Mouse (Mus musculus) brain, embryonic 18.5 days (tissue): ENCODE data around the gene Th.

Source experiments
- DNase-seq: peaks from one replicate; pipeline ENCODE4 v3.0.0-alpha.2; 2012; ENCODE audit warnings: low read depth, low spot score

Gene Th

DNA sequence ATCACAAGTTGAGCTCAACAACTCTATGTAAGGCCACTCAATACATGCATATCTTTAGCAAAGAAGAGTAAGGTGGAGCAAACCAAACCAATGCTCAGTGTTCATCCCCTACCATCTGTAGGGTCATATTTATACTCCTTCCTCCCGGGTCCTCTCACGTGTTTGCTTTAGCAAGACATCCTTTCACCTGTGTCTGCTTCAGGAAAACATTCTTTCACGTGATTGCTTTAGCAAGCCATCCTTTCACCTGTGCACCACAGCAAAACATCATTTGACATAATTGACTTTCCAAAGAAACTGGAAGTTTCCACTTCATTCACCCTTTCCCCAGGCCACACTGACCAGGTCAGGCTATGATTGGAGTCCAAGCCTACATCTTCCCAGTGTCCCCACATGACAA, at the start of gene Th:
Gene Th, minus strand, starts transcription at position 101 of the 400 bp plus-strand sequence.
- DNase-seq: no peak

DNA sequence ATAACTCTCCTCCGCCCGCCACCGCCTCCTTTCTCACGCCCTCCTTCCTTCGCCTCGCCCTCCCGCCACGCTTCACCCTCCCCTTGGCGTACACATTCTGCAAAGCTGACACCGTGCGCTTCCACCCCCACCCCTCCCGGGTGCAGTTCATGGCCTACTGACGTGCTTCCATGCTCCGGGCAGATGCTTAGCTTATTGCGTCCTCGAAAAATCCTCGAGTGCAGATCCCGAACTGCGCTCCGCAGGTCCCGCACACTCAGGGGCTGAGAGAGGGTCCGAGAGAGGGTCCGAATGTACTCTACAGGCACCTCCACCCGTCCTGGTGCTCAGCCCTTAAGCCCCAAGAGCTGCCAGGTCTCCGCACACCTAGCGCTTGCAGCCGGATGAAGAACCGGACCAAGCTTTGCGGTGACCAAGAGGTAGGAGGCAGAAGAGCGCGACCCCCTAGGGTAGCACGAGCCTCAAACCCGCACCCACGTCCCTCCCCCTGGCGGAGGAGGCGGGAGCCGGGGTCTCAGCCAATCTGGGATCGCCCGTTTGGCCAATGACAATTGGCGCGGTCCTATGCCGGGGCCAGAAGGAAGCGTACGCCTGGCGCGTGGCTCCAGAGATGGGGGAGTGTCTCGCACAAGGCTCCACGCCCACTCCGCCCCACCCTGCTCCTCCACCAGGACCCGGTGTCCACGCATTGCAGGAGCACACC, 38.0 kb upstream of the Th start, which contains the start of gene Ascl2:
Gene Ascl2, minus strand, starts transcription at position 456 of the 703 bp plus-strand sequence.
- DNase-seq: no peak

DNA sequence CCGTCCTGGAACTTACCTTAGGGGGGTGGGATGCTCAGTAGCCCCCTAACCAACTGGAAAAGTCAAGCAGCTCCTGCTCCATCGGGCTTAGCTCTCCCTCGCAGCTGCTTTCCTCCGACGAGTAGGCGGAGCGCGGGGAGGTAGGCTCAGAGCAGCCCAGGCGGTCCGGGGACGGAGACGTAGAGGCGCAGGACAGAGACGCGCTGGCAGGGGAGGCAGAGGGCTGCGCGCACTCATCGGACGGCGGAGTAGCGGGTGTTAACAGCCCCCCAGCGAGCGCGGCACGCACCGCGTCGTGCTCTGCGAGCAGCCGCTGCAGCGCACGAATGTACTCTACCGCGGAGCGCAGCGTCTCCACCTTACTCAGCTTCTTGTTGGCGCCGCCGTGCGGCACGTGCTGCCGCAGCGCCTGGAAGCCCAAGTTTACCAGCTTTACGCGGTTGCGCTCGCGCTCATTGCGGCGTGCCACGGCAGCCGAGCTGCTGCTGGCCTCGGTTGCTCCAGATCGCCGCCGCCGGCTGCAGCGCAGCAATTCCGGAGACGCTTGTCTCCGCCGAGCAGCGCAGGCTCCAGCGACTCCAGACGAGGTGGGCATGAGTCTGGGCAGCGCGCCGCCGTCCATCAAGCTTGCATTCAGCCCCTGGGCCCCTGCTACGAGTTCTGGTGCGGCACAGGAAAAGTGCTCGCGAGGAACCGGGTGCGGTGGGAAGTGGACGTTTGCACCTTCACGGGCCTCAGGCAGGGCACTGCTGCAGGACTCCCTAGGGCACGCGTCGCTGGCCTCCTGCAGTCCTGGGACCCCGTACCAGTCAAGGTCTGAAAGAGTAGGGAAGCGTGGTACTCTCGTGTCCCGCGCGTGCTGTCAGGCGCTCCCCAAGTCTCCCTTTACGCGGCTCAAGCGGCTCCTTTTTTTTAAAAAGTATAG, 37.2 kb upstream of the Th start:
- peak; percentile 54 for DNase-seq

DNA sequence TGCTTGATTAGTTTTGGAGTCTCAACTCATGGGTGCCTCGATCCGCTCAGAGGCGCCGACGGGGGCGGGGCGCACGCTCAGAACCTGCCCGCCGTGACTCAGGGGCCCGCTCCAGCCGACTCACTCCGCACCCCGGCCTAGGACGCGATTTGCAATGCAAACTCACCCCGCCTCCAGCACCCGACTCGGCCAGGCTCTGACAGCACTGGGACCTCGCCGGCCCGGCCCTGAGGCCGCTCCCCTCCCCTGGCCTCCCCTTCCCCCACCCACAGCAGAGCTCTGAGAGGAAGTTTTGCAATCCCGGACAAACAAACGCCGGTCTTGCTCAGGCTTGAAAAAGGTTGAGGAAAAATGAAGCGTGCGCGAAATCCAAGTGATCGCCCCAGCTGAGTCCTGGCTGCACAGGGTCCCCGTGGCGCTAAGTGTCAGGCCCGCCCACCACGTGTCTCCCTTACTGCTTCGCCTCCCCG, 36.5 kb upstream of the Th start:
- DNase-seq: no peak

DNA sequence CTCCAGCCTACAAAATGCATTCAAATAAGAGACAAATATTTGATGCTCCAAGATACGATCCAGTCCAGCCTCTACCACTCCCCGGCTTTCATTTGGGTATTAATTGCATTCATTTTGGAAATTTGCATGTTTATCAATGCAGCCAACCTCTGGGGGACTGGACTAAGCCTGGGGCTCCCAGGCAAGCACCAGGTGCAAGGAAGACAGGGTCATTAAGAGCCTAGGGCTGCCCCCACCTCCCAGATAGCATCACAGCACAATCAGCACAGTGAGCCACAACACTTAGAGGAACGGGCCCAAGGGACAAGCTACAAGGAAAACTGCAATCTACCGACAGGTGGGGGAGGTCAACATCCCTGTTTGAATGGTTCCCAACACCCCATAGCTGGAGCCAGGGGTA, 28.8 kb upstream of the Th start:
- no peak for DNase-seq

DNA sequence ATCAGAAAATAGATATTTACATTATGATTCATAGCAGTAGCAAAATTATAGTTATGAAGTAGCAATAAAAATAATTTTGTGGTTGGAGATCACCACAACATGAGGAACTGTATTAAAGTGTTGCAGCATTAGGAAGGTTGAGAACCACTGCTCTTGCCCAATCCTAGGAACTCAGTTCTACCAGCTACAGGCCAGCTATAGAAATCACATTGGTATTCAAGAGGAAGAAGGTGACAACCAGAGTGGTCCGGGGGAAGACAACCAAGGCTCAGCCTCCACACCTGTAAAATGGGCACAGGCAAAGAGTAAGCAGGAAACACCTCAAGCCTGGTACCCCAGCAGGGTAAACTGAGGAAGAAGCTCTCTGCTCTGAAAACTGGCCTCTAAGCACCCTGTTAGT, 27.9 kb upstream of the Th start:
- DNase-seq: no peak

DNA sequence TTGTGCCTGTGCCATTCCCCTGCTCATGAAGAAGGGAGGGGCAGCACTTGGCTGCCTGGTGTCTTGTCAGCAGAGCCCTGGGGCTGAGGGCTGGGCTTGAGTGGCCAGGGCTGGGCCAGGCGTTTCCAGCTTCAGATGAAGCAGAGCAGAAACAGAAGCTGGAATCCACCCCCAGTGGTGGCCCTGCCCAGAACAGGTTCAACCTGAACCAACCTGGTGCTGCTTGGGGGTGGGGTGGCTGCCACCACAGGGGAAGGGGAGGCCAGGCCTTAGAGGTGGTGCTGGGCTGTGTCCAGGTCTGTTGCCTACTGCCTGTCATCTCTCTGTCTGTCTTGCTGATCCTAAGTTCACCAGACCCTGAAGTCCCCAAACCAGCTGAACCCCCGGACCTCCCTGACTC, 25.1 kb upstream of the Th start:
- no peak for DNase-seq

DNA sequence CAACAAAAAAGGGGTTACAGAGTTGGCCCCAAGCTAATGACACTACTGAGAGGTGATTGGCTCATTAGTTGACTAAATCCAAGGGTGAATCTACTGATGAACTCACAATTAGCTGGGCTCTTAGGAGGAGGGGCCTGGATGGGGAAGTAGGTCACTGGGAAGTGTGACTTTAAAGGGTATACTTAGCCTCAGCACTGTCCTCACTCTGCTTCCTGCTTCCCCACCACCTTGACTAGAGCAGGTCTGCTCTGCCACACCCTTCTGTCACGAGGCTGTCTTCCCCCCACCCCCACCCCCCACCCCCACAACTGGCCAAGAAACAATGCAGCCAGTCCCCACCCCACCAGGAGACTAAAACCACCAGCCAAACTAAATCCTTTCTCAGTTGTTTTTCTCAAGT, 18.6 kb upstream of the Th start:
- DNase-seq: no peak

DNA sequence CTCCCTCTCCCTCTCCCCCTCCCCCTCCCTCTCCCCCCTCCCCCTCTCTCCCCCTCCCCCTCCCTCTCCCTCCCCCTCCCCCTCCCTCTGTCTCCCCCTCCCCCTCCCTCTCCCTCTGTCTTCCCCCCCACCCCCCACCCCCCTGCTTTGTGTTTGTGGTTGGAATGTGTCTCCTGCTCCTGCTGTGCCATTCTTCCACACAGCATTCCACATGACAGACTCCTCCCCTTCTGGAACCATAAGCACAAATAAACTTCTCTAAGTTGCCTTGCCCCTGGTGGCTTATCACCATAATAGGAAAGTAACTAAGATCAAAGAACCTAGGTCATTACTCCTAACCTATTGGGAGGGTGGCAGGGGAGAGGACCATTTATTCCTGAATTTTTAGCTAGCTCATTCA, 6.7 kb upstream of the Th start:
- no peak for DNase-seq

DNA sequence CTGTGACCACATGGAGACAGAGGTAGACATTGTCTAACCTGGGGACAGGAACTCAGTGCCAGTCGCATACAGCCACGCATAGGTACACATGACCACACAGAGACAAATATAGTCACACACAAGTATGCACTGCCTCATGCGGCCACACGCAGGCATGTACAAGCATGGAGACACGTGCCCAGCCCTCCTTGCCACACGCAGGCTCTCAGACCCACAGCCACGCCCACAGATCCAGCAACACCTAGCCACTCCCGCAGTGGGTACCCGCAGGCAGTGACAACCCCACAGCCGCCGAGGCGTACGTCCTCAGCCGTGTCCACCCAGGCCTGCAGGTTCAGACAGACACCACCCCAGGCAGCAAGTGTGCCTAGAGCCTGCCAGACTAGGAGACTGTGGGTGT, 4.8 kb upstream of the Th start:
- DNase-seq: no peak

DNA sequence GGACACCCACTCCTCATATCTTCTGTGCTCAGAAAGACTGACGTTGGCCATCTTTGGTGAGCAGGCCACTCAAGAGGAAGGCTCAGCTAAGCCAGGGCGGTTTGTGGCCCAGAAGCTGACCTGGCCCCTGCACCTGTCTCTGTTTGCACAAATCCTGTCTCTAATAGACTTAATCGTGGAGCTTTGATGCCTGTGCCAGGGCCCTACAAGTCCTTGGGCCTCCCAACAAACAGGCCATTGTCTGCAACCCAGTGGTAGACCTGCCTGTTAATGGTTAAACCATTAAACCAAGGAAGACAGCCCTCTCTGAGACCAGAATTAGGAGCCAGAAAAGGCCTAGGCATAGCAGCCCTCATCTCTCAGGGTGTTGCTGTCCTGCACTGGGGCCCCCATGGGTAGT, 1.5 kb upstream of the Th start:
- DNase-seq: no peak

DNA sequence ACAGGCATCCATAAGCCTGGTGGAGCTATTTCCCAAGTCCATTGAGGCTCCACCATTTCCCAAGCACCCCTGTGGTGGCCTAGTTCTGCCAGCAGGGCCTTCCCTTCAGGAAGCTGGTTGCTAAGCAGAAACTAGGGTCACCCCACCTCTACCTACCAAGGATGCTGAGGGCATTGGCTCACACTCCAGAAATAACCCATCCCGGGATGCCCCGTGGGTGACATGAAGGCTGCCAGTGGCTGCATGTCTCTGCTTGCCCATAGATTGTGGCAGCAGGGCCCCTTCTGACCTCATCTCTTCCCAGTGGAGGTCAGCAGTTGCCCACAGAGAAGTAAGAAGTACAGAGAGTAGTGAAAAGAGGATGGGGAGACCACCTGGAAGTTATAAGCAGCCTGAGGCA, 1.4 kb downstream of the Th start:
- DNase-seq: no peak

DNA sequence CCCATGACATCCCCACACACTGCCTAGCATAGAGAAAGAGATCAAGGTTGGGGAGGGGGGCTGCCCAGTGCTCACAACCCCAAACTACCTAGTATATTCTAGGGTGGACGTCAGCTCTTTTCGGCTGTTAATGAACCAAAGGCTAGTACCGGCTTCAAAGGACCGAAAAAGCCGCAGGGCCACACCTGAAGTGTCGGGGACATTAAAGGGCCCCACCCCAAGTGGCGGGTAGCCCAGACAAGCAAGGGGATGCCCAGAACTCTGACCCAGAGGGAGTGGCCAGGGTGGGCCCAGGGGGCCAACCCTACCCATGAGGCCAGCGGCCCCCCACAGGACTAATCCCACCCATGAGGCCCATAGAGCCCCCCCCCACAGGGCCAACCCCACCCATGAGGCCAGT, 3.6 kb downstream of the Th start:
- DNase-seq: no peak

DNA sequence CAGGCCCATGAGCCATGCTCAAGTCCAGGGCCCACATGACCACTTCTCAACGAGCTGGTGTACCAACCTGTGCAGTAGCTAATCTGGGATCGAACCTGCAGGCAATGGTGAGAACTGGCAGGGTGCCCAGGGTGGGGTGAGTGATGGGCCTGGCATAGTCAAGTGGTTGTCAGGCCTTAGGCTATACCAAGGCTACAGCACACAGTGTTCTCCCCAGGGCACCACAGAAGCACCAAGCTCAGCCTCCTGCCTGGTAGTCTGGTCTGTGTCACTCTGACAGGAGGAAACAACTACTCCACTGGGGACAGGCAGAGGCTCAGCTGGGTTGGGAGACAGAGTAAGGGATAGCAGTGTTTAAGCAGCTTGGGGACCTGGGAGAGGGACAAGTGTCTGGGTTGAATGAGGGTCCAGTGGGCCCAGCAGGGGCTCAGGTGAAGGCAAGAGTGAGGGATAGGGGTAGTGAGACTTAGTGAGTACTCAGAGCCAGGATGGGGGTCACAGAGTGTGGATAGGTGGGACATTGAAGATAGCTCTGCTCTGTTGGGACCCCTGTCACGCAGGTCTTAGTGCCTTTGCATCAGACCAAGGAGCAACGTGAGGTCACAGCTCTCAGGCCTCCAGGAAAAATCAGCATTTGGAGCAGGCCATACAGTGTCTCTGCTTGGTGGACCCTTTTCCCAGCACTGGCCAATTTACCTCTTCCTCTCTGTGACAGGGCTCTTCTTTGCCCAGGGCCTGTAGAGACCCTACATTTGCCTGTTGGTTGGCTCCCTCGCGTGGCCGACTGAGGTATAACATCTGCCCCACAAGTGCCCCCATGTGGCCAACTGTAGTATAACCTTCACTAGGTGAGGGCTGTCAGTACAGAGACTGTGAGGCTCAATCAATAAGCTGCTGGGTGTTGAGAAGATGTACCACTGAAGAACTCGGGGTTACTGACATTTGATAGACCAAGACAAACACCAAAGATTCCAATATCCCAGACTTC, 12.0 kb downstream of the Th start:
- DNase-seq: peak; percentile 10

DNA sequence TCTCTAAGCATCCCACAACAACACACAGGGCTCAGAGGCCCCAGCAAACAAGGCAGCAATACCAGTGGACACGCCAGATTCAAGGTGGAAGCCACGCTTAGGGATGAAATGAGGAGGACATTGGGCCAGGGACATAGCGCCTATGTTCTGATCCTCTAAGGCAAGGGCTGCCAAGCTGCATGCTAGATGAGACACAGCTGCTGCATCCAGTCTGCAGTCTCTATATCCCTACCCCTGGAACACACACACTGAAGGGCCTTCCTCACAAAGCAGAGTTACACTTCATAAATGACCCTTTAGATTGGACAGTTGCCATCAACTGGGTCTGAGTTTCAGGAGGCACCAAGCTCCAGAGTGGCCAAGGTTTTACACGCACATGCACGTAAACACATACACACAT, 13.3 kb downstream of the Th start:
- no peak for DNase-seq

DNA sequence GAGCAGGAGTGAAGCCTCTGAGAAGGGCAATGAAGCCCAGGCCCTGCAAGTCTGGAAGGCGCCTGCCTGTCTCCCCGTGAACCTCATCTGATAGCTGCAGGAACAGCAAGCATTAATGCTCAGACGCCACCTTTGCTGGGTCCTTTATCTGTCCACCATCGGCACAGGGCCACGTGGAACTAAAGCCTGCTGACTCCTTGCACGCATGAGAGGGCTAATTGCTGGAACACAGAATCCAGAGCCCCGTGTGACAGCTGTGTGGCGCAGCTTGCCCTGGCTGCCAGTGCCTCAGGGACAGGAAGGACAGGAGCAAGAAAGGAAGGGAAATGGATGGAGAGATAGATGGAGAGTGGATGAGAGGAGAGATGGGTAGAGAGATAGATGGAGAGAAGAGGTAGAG, 14.8 kb downstream of the Th start:
- DNase-seq: no peak

DNA sequence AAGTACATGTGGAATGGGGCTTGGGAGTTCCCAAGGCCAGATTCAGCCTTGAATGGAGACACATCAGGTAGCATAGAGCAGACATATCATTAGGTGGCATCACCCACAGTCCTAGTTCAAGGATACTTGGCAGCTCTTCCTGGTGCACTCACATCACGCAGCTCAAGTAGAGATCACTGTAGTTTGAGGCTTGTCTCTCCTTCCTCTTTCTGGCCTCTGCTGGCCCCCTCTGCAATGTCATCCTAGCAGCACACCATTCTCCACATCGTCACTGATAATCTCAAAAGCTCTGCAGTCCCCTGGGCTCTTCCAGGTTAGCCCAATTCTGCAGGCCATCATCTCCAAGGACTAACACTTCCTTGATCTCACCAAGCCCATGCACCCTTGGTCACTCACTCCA, 19.2 kb downstream of the Th start:
- DNase-seq: no peak

DNA sequence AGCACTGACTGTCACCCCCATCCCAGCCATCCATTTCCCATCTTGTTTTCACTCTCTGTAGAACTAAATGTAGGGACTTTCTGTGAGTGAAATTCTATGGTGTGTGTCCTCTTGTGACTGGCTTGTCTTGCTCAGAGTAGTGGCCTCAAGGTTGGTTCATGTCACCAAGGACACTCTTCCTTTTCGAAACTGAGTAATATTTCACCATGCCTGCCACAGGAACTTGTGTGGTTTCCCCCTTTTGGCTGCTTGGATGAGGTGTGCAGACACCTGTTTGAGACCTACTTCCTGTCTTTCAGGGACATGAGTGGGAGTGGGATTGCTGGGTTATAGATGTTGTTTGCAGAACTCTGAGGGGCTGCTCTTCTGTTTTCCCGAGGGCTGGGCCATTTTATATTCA, 20.8 kb downstream of the Th start:
- DNase-seq: no peak

DNA sequence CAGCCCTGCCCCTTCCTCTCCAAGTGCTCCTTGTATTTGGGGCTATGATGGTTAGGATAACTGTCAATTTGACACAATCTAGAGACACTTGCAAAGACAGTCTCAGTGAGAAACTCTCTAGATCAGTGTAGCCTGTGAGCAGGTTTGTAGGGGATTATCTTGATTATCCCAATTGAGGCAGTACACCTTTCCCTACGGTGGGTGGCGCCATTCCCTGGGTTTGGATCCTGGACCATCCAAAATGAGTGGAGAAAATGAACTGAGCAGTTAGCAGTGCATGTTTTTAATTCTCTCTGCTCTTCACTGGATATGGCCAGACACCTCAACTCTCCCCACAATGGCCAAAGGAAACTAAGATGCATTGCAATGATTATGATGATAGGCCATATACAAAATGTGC, 21.3 kb downstream of the Th start:
- DNase-seq: no peak

DNA sequence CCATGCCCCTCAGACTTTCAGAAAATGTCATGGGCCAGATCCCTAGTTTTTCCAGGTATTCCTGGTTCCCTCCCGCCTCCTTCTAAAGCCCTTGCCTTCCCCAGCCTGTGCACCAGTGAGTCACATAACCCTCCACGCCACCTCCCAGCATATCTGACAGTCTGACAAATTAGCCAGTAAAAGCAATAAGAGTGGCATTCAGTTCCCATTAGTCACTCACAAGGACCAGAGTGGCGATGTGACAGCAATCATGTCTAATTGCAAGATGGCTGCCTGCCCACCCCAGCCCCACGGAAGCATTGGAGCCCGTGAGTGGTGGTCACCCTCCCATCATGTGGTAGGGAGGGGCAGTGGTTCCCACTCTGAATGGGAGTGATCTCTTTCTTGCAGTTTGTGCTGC, 25.3 kb downstream of the Th start:
- no peak for DNase-seq

DNA sequence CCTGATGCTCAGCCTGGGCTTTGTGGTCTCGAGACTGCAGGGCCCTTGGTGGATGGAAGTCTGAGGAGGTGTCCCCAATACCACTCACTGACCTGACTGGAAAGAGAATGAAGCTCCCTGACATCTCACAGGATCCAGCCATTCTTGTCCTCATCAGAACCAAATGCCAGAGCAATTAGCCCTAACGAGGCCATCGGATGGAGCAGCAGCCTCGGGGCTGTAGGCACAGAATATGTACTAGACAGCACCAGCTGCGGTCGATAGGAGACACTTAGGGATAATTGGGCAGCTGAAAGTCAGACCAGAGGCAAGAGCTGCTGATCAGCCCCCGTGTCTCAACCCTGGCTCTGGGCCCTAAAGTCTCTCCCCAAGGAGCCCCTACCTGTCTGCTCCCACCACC, 26.6 kb downstream of the Th start:
- no peak for DNase-seq

DNA sequence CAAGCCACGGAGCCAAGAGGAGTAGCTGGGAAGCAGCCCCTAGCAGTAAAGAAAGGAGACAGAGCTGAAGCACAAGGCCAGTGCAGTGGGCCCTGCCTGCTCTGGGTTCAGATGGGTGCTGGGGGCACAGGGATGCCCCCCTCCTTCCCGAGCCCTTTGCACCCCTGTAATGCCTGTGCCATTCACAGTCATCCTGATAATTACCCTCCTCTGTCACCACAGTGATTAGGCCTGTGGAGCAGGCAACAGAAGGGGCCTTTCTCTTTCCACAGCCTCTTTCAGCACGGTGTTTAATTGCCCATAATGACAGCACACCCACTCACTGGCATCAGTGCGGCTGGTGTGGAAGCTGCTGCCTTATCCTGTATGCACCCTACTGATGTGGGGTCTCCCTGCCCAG, 28.0 kb downstream of the Th start:
- DNase-seq: peak; percentile 4
